ENCODE assay signal across 20 mouse cellular contexts in the genomic region with DNA sequence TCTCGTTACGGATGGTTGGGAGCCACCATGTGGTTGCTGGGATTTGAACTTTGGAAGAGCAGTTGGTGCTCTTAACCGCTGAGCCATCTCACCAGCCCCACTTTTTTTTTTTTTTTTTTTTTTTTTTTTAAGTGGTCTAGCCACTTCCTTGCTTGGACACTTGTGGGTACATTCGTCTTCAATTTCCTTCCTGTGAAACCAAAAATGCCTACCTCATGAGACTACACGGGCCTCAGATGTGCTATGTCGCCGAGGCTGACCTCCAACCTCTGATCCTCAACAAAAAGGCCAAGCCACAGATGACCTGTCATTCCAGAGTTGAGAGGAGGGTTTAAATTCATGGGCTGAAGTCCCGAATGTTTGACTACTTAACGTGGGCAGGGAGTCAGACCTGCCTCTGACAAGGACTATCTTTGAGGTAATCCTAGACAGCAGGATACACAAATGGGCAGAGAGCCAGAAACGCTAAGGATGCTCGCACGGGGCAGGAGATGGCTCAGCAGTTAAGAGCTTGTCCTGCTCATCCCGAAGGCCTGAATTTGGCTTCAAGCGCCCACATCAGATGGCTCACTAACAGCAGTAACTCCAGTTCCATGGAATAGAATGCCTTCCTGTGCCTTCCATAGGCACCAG. TPM values are rescaled to one million over a fixed set of nuclear protein-coding genes. Genes with fewer than 3 reads are reported as not detected.
A peak's percentile ranks its signal among the peaks of the same experiment; 100 is the strongest.
DNase-seq lines count a peak whose midpoint lies in the region; ATAC-seq and TF ChIP-seq lines count a peak whose summit lies in the region.
"Had no signal": no experiment of that assay in that cellular context is flagged by ENCODE, and none has a peak within 500 bp of the region (broad histone marks: within the 10 kb centered on the region; RNA-seq: fewer than 3 reads in every experiment).

No protein-coding gene starts in this region.

- WGBS in liver, postnatal 0 days (ENCODE audit: insufficient replicate concordance) = 31% methylated on average over 14 of the region's 14 CpGs
- WGBS in bone marrow, adult 2 months = 8% methylated on average over 14 of the region's 14 CpGs
- WGBS in hindbrain, embryonic 13.5 days = 85% methylated on average over 14 of the region's 14 CpGs

- H3K27ac ChIP-seq in liver, postnatal 0 days (ENCODE audit: low read depth) = 0 out of 2 replicates have a peak overlapping the region, but pooled peaks have one; percentile 29
- peak overlapping the region; percentile 78 for H3K27ac ChIP-seq in bone marrow, adult 2 months (ENCODE audit: control insufficient read depth, insufficient read depth, low read depth, low read length, poor library complexity)
- no peak overlapping the region for H3K27ac ChIP-seq in hindbrain, embryonic 13.5 days
- H3K27ac ChIP-seq: embryonic facial prominence, embryonic 10.5 days; forebrain, embryonic 12.5 days; hindbrain, postnatal 0 days; kidney, postnatal 0 days; neural tube, embryonic 12.5 days had no signal

- TF ChIP-seq CTCF in liver, postnatal 0 days (IDR thresholded peaks at IDR 0.05; ENCODE audit: low read depth) = no peak
- TF ChIP-seq CTCF in bone marrow, adult 2 months (IDR thresholded peaks at IDR 0.05; ENCODE audit: control insufficient read depth, insufficient read depth, low read length) = no peak

- TF ChIP-seq EP300 in liver, postnatal 0 days (IDR thresholded peaks at IDR 0.05; ENCODE audit: low read depth) = no peak

- no peak overlapping the region for H3K4me3 ChIP-seq in liver, postnatal 0 days (ENCODE audit: low read depth, low read length)
- no peak overlapping the region for H3K4me3 ChIP-seq in bone marrow, adult 2 months (replicated peaks; ENCODE audit: control insufficient read depth, low read depth, low read length)
- H3K4me3 ChIP-seq in hindbrain, embryonic 13.5 days = no peak overlapping the region
- H3K4me3 ChIP-seq: embryonic facial prominence, embryonic 10.5 days; forebrain, embryonic 12.5 days; liver, embryonic 15.5 days; neural tube, embryonic 12.5 days had no signal

- H3K4me2 ChIP-seq in liver, postnatal 0 days (ENCODE audit: low read depth, low read length) = no peak overlapping the region
- H3K4me2 ChIP-seq in hindbrain, embryonic 13.5 days = no peak overlapping the region
- H3K4me2 ChIP-seq: forebrain, embryonic 12.5 days; liver, embryonic 15.5 days; neural tube, embryonic 12.5 days had no signal

- no peak for ATAC-seq in liver, postnatal 0 days
- peak; percentile 38 for ATAC-seq in megakaryocyte progenitor cell, adult 5-6 weeks (replicated peaks; ENCODE audit: poor library complexity)
- no peak for ATAC-seq in hindbrain, embryonic 13.5 days (ENCODE audit: low FRiP score)
- ATAC-seq: hindbrain, postnatal 0 days had no signal

- TF ChIP-seq POLR2A in bone marrow, adult 2 months (IDR thresholded peaks at IDR 0.05; ENCODE audit: borderline replicate concordance, control insufficient read depth, low read depth, low read length) = no peak

- H3K27me3 ChIP-seq in liver, postnatal 0 days (ENCODE audit: insufficient read depth, low read length) = no peaks in the 10 kb centered on the region
- no peaks in the 10 kb centered on the region for H3K27me3 ChIP-seq in hindbrain, embryonic 13.5 days
- H3K27me3 ChIP-seq: forebrain, embryonic 12.5 days; liver, embryonic 15.5 days; megakaryocyte, embryonic 14.5 days; neural tube, embryonic 12.5 days had no signal

- H3K4me1 ChIP-seq in liver, postnatal 0 days (ENCODE audit: insufficient read depth) = no peaks in the 10 kb centered on the region; the same call in 1 of the 2 replicates
- peaks cover 7% of the 10 kb centered on the region for H3K4me1 ChIP-seq in bone marrow, adult 2 months (ENCODE audit: control insufficient read depth, insufficient read depth, low read length)
- no peaks in the 10 kb centered on the region for H3K4me1 ChIP-seq in hindbrain, embryonic 13.5 days (replicated peaks)
- H3K4me1 ChIP-seq: forebrain, embryonic 12.5 days; neural tube, embryonic 12.5 days had no signal

- peaks cover 25% of the 10 kb centered on the region for H3K36me3 ChIP-seq in liver, postnatal 0 days (replicated peaks; ENCODE audit: insufficient read depth, low read length)
- H3K36me3 ChIP-seq in hindbrain, embryonic 13.5 days = peaks cover 15% of the 10 kb centered on the region
- H3K36me3 ChIP-seq: forebrain, embryonic 12.5 days had no signal

- peak; percentile 19 for DNase-seq in liver, postnatal 0 days
- no peak for DNase-seq in liver
- no peak for DNase-seq in right cerebral cortex, adult 2 months (ENCODE audit: low spot score in 2 of 2)
- no peak for DNase-seq in adrenal gland, postnatal 36 days
- DNase-seq: gastrocnemius, postnatal 10 days; heart, adult 18-20 months; heart, postnatal 36 days; kidney, adult 11 months; layer of hippocampus, postnatal 36 days; lung, postnatal 10 days had no signal

- no peaks in the 10 kb centered on the region for H3K9me3 ChIP-seq in liver, postnatal 0 days (ENCODE audit: low read length)
- no peaks in the 10 kb centered on the region for H3K9me3 ChIP-seq in hindbrain, embryonic 13.5 days
- H3K9me3 ChIP-seq: embryonic facial prominence, embryonic 10.5 days; forebrain, embryonic 12.5 days; liver, embryonic 15.5 days; megakaryocyte, embryonic 14.5 days; neural tube, embryonic 12.5 days had no signal

- no peak overlapping the region for H3K9ac ChIP-seq in liver, postnatal 0 days (replicated peaks)
- no peak overlapping the region for H3K9ac ChIP-seq in hindbrain, embryonic 13.5 days
- H3K9ac ChIP-seq: forebrain, embryonic 12.5 days; liver, embryonic 15.5 days; neural tube, embryonic 12.5 days had no signal

RNA-seq across cellular contexts. Expression of a gene that starts 43.3 kb away (rescaled TPM):
- polyA plus RNA-seq in liver, postnatal 0 days (2015; fragmentation: Nextera tagmentation; extraction: Ambion mirVana) = 31.6 and 36.9 TPM in 2 replicates
- 36.1 and 79.3 TPM in 2 replicates for polyA plus RNA-seq in bone marrow, adult 2 months (2011; ENCODE audit: insufficient read depth, insufficient read length, low replicate concordance, missing spikeins)
- total RNA-seq in megakaryocyte progenitor cell, adult 5-6 weeks (2015) = 96.7 and 112 TPM in 2 replicates
- 126 and 160 TPM in 2 replicates for total RNA-seq in megakaryocyte progenitor cell, adult 5-6 weeks (2017)
- 20.9 and 23.6 TPM in 2 replicates for polyA plus RNA-seq in hindbrain, embryonic 13.5 days (2015; fragmentation: Nextera tagmentation; extraction: Ambion mirVana)
- 10 to 100 TPM; 13.6 to 18.1 TPM for total RNA-seq in adrenal gland, postnatal 36 days (2021)
